Mouse (Mus musculus) cerebellum, adult 2 months (tissue): ENCODE data around the gene Tmem88. TPM values are rescaled to one million over a fixed set of nuclear protein-coding genes. Genes with fewer than 3 reads are reported as not detected.

Source experiments
- DNase-seq, 2 experiments: peaks; one replicate each; pipeline ENCODE4 v3.0.0; 2021
- H3K27ac ChIP-seq: fragments of 200-500 bp; 2 replicates; pipeline ENCODE4 v1.5.1; 2012; ENCODE audit warnings: low read length, control low read depth, inconsistent platforms; ENCODE audit not compliant: insufficient read depth
- H3K27me3 ChIP-seq: fragments of 200-500 bp; 2 replicates; pipeline ENCODE4 v1.6.1; 2012; ENCODE audit warnings: inconsistent platforms, mild to moderate bottlenecking, low read length, moderate library complexity; ENCODE audit not compliant: control insufficient read depth, insufficient read depth
- H3K4me1 ChIP-seq: fragments of 200-500 bp; 2 replicates; pipeline ENCODE4 v1.6.1; 2011; ENCODE audit warnings: low read length; ENCODE audit not compliant: control insufficient read depth, insufficient read depth
- H3K4me3 ChIP-seq: fragments of 200-500 bp; replicated peaks from 2 replicates; pipeline ENCODE3; 2011; ENCODE audit warnings: mild to moderate bottlenecking, low read depth, low read length, control low read depth; ENCODE audit not compliant: insufficient read depth
- CTCF ChIP-seq: fragments of 200-500 bp; IDR thresholded peaks from 2 replicates; pipeline ENCODE4 v1.5.1; 2011; ENCODE audit warnings: low read depth, mild to moderate bottlenecking, control low read depth, low read length, moderate library complexity, borderline replicate concordance; ENCODE audit not compliant: insufficient read depth
- POLR2A ChIP-seq: fragments of 200-500 bp; IDR thresholded peaks from 2 replicates; pipeline ENCODE4 v1.6.1; 2011; ENCODE audit warnings: low read length, control low read depth, borderline replicate concordance; ENCODE audit not compliant: insufficient read depth
- WGBS: fragments of 180-500 bp; shearing (Covaris S2); methylation state at CpG from one replicate; pipeline ENCODE4 v1.1.7; 2018; 5-methylcytosine and 5-hydroxymethylcytosine counted together
- polyA plus RNA-seq: library from polyadenylated mRNA; depleted of rRNA; stranded (reverse); fragments of >200 nt; gene quantifications from 2 replicates; pipeline ENCODE4 v1.2.3, GENCODE M21; 2012

The Tmem88 gene
- polyA plus RNA-seq, 1 experiment = 6.0 TPM

DNA sequence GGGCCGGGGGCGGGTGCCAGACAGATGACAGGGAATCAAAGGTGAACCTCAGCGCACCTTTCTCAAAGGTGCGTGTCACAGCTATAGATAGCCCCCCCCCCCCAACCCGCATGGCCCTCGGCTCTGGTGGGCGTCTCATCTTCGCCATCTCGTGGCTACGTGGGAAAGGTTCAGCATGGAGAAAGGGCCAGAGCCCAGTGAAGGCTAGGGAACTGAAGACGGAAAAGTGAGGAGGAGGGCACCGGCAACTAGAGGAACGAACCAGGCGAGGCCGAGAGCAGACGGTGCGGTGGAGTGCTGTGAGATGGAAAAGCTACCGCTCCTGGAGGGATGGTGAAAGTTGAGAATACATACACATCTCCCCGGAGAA is 21.4 kb upstream of the Tmem88 start:
- no peaks in the 10 kb centered on the region; the same call in 1 of the 2 replicates for H3K4me1 ChIP-seq
- DNase-seq = peak in 1 of 2 experiments; percentile 47
- TF ChIP-seq CTCF (peak; percentile 46; the same call in 1 of the 2 replicates), POLR2A (no peak)
- under 1% methylated on average over 19 of the region's 19 CpGs for WGBS
- H3K4me3 ChIP-seq = peak overlapping the region; percentile 49
- no peaks in the 10 kb centered on the region for H3K27me3 ChIP-seq
- peak overlapping the region; percentile 2; the same call in 1 of the 2 replicates for H3K27ac ChIP-seq

- TF ChIP-seq CTCF (no peak), POLR2A (peak; percentile 81)
- H3K27me3 ChIP-seq = no peaks in the 10 kb centered on the region
- H3K4me3 ChIP-seq = peak overlapping the region; percentile 78
- DNase-seq = peak; percentile 90 to 98
- peak overlapping the region; percentile 98 for H3K27ac ChIP-seq
- 1% methylated on average over 42 of the region's 45 CpGs for WGBS
- H3K4me1 ChIP-seq = peaks cover 5% of the 10 kb centered on the region; the same call in 1 of the 2 replicates
These were observed 20.7 kb upstream of the Tmem88 start for GRCm38 (mm10) chr11:69418481-69419442.

GRCm38 (mm10) chr11:69417449-69418384 is 19.7 kb upstream of the Tmem88 start:
- Histone ChIP-seq H3K4me3 (peak overlapping the region; percentile 78), H3K4me1 (peaks cover 8% of the 10 kb centered on the region; the same call in 1 of the 2 replicates), H3K27ac (peak overlapping the region; percentile 98), H3K27me3 (no peaks in the 10 kb centered on the region)
- under 1% methylated on average over 39 of the region's 39 CpGs for WGBS
- TF ChIP-seq CTCF (no peak), POLR2A (peak; percentile 90; the same call in 1 of the 2 replicates)
- peak; percentile 97 for DNase-seq

DNA sequence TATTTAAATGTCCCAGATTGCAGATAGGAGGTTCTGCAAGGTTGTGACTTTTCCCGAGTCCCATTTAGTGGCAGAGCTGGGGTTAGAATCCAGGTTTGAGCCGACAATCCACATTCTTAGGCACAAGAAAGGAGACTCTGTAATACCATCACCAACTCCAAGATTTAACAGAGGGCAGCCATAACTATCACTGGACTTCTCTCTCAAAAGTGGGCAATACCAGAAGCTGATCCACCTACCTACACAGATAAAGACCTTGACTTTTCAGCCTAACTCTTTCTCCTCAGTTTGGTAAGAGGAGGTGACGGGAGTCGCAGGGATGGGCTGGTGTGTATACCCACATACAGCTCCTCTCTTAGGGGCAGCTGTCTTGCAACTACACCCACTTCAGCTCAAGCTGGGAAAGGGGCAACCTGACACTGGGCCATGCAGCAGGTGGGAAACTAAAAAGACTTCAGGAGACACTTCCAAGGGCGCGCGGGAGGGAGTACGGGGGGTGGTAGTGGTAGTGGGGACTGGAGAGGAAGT is 19.0 kb upstream of the Tmem88 start:
- peaks cover 10% of the 10 kb centered on the region; the same call in 1 of the 2 replicates for H3K4me1 ChIP-seq
- H3K27me3 ChIP-seq = no peaks in the 10 kb centered on the region
- 4% methylated on average over 8 of the region's 8 CpGs for WGBS

DNA sequence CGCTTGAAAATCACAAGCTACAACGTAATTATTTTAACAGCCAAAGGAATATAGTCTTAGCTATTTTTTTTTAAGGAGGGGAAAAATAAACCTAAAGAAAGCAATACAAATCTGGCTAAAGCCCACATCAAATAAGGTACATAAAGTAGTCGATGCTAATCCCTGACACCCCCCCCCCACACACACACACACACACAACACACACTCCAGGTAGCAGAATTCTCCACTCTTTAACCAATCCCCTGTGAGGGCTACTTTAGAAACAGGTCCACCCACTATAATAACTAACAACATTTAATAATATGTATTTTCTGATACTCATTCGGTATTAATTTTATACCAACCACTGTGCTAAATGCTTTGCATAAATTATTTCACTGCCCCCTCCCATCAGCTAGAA is 18.5 kb upstream of the Tmem88 start:
- Histone ChIP-seq H3K4me3 (peak overlapping the region; percentile 78), H3K4me1 (peaks cover 12% of the 10 kb centered on the region; the same call in 1 of the 2 replicates), H3K27ac (peak overlapping the region; percentile 83; the same call in 1 of the 2 replicates), H3K27me3 (no peaks in the 10 kb centered on the region)
- DNase-seq = no peak
- under 1% methylated on average over 4 of the region's 4 CpGs for WGBS
- no peak for TF ChIP-seq CTCF
- TF ChIP-seq POLR2A = no peak

More for the DNA sequence above, 19.0 kb upstream of the Tmem88 start:
- TF ChIP-seq CTCF = no peak
- no peak for TF ChIP-seq POLR2A
- Histone ChIP-seq H3K27ac (peak overlapping the region; percentile 83), H3K4me3 (peak overlapping the region; percentile 78)
- no peak for DNase-seq

DNA sequence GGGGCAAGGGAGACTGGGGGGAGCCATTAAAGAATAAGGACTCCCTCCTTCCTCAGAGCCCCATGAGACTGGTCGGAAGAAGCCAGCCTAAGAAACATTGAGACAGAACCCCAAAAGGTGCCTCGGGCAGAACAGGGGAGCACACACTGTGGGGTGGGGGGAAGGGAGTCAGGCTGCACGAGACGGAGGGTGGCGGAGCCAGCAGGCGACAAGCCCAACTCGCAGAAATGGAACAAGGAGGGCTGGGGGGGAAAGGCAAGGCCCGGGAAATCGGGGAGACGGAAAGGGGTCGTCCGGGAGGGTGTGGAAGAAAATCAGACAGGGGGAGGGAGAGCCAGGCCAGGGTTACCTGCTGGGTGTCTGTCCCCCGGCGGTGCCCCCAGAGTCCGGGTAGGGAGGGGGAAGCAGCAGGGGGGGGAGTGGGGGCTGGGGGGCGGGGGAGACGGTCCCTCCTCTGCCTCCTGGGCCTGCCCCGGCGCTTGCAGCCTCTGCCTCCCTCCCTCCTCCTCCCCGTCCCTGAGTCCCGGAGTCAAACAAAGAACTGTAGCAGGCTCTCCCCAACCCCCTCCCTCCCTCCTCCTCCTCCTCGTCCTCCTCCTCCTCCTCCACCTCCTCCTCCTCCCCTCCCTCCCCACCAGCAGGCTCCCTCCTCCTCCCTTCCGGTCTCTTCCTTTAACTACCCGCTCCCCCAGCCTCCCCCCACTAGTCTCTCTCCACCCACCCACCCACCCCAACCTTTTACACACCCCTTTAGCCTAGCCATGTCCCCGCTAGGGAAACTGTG is 17.8 kb upstream of the Tmem88 start:
- H3K4me1 ChIP-seq = peaks cover 12% of the 10 kb centered on the region; the same call in 1 of the 2 replicates

GRCm38 (mm10) chr11:69415327-69415667 is 17.3 kb upstream of the Tmem88 start:
- 0% methylated on average over 3 of the region's 3 CpGs for whole genome bisulfite sequencing
- TF ChIP-seq CTCF = no peak
- peak; percentile 15; the same call in 1 of the 2 replicates for TF ChIP-seq POLR2A
- Histone ChIP-seq H3K27me3 (no peaks in the 10 kb centered on the region), H3K27ac (peak overlapping the region; percentile 88), H3K4me1 (peaks cover 12% of the 10 kb centered on the region; the same call in 1 of the 2 replicates), H3K4me3 (peak overlapping the region; percentile 78)
- DNase-seq = peak in 1 of 2 experiments; percentile 88

More for the DNA sequence above, 17.8 kb upstream of the Tmem88 start:
- whole genome bisulfite sequencing = under 1% methylated on average over 17 of the region's 25 CpGs
- TF ChIP-seq CTCF (no peak), POLR2A (peak; percentile 33; the same call in 1 of the 2 replicates)
- peak overlapping the region; percentile 88 for H3K27ac ChIP-seq
- no peaks in the 10 kb centered on the region for H3K27me3 ChIP-seq
- peak; percentile 79 to 80 for DNase-seq
- peak overlapping the region; percentile 78 for H3K4me3 ChIP-seq
